Mouse (Mus musculus) liver, adult 2 months (tissue): Measurements from ENCODE around the gene Ephx3.
"Not testable (repeated sequence)": the region's sequence is repeated elsewhere in the genome, so short reads cannot be mapped to it uniquely, and the experiment has no call there.

ENCODE experiments used
- CTCF ChIP-seq: fragments of 200-500 bp; IDR thresholded peaks from 2 replicates; pipeline ENCODE4 v1.5.1; 2011; ENCODE audit warnings: low read depth, low read length, control low read depth
- POLR2A ChIP-seq: fragments of 200-500 bp; IDR thresholded peaks from 2 replicates; pipeline ENCODE4 v1.6.1; 2011; ENCODE audit warnings: low read length, control low read depth; ENCODE audit not compliant: insufficient read depth; ENCODE audit errors: extremely low read depth

- not testable (repeated sequence) for TF ChIP-seq POLR2A
- TF ChIP-seq CTCF: 0 out of 2 replicates have a peak, but pooled peaks have one; percentile 30
Measured at GRCm38 (mm10) chr17:32215587-32215986, 26.2 kb upstream of the Ephx3 start.
